Mouse (Mus musculus) ES-Bruce4 (cell line): Measurements from ENCODE around the gene Ldlrad3.

Source experiments
- CTCF ChIP-seq: IDR thresholded peaks from one replicate; pipeline ENCODE4 v1.8.1; 2011; ENCODE audit warnings: low read depth, low read length
- EP300 ChIP-seq: IDR thresholded peaks from 2 replicates; pipeline ENCODE4 v1.6.1; 2011; ENCODE audit warnings: low read depth, low read length; ENCODE audit not compliant: insufficient read depth
- POLR2A ChIP-seq: IDR thresholded peaks from one replicate; pipeline ENCODE4 v1.8.1; 2011; ENCODE audit warnings: low read length; ENCODE audit not compliant: insufficient read depth

GRCm38 (mm10) chr2:102029682-102030081 lies 156.5 kb downstream of the Ldlrad3 start:
- no peak for TF ChIP-seq CTCF
- TF ChIP-seq EP300: no peak
- TF ChIP-seq POLR2A: no peak
